ENCODE assay signal across 37 mouse cellular contexts in the genomic region with DNA sequence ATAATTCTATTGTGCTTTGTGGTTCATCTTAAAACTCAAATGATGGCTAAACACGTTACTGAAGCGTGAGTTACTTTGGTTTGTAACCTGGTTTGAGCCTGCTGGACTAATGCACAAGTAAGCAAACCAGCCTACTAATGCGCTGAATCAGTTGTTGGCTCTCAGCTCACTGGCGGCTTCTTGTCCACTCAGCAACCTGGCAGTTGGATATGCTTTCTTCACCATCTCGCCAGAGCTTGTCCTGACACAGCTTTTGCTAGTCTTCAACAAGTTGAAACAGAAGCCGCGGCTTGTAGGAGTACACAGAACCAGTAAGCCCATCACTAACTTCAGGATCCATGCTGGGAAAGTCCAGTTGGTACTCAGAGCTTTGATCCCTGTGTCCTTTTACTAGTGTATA. TPM values are rescaled to one million over a fixed set of nuclear protein-coding genes. Genes with fewer than 3 reads are reported as not detected.
DNase-seq lines count a peak whose midpoint lies in the region; ATAC-seq lines count a peak whose summit lies in the region.
"Had no signal": no experiment of that assay in that cellular context is flagged by ENCODE, and none has a peak within 500 bp of the region (broad histone marks: within the 10 kb centered on the region; RNA-seq: fewer than 3 reads in every experiment).

No protein-coding gene starts in this region.

- H3K27ac ChIP-seq in kidney, embryonic 16.5 days (ENCODE audit: low read length) = no peak overlapping the region
- H3K27ac ChIP-seq: embryonic facial prominence, embryonic 13.5 days; heart, embryonic 13.5 days; hindbrain, embryonic 14.5 days; layer of hippocampus, adult 2 months; left cerebral cortex, adult 2 months; limb, embryonic 12.5 days; liver, embryonic 15.5 days had no signal

- H3K27me3 ChIP-seq in kidney, embryonic 16.5 days (ENCODE audit: insufficient read depth, low read length) = no peaks in the 10 kb centered on the region
- H3K27me3 ChIP-seq: embryonic facial prominence, embryonic 13.5 days; heart, embryonic 13.5 days; limb, embryonic 12.5 days; liver, embryonic 15.5 days; Patski had no signal

- no peak overlapping the region for H3K9ac ChIP-seq in kidney, embryonic 16.5 days (replicated peaks; ENCODE audit: low read length)
- H3K9ac ChIP-seq: embryonic facial prominence, embryonic 13.5 days; heart, embryonic 13.5 days; hindbrain, embryonic 14.5 days; limb, embryonic 12.5 days; liver, embryonic 15.5 days; lung, embryonic 14.5 days had no signal

- no peaks in the 10 kb centered on the region for H3K36me3 ChIP-seq in kidney, embryonic 16.5 days (ENCODE audit: insufficient read depth, low read length)
- H3K36me3 ChIP-seq: embryonic facial prominence, embryonic 13.5 days; heart, embryonic 13.5 days; limb, embryonic 12.5 days; liver, embryonic 15.5 days had no signal

- DNase-seq in gastrocnemius, adult 8-10 months (ENCODE audit: low spot score in 2 of 2) = peak; percentile 22 to 59
- DNase-seq in gastrocnemius, postnatal 4 days (ENCODE audit: low spot score in 2 of 2) = no peak
- peak; percentile 64 for DNase-seq in kidney, adult 9 months
- DNase-seq in fat pad, adult 2 months (ENCODE audit: extremely low read depth, low read depth, low spot score) = peak; percentile 83
- DNase-seq in gonadal fat pad, adult 2 months (ENCODE audit: low read depth) = peak; percentile 93
- DNase-seq in adrenal gland, adult 18-20 months (ENCODE audit: low spot score in 2 of 2) = no peak
- no peak for DNase-seq in heart, adult 9 months (ENCODE audit: low spot score in 2 of 2)
- DNase-seq: adrenal gland, postnatal 25 days; cerebellum, adult 11-12 months; cerebellum, postnatal 10 days; heart, adult 18-20 months; heart, postnatal 10 days; lung, embryonic 14.5 days; lung, postnatal 14 days; right cerebral cortex, adult 18-20 months; right cerebral cortex, postnatal 4 days; thymus, adult 2 months; thymus, postnatal 4 days had no signal

- no peak overlapping the region for H3K4me2 ChIP-seq in kidney, embryonic 16.5 days (replicated peaks; ENCODE audit: low read depth, low read length)
- H3K4me2 ChIP-seq: embryonic facial prominence, embryonic 13.5 days; heart, embryonic 13.5 days; hindbrain, embryonic 14.5 days; limb, embryonic 12.5 days; liver, embryonic 15.5 days; lung, embryonic 14.5 days; midbrain, embryonic 11.5 days had no signal

- no peak overlapping the region for H3K4me3 ChIP-seq in kidney, embryonic 16.5 days (ENCODE audit: low read length)
- H3K4me3 ChIP-seq: embryonic facial prominence, embryonic 13.5 days; heart, embryonic 13.5 days; layer of hippocampus, adult 2 months; left cerebral cortex, adult 2 months; limb, embryonic 12.5 days; liver, embryonic 15.5 days had no signal

- H3K4me1 ChIP-seq in kidney, embryonic 16.5 days (ENCODE audit: insufficient read depth, low read length) = peaks cover 21% of the 10 kb centered on the region

- ATAC-seq in kidney, embryonic 16.5 days (ENCODE audit: low FRiP score, low TSS enrichment) = no peak
- ATAC-seq: forebrain, embryonic 16.5 days; midbrain, embryonic 16.5 days; Patski had no signal

- no peaks in the 10 kb centered on the region for H3K9me3 ChIP-seq in kidney, embryonic 16.5 days (ENCODE audit: low read length)
- H3K9me3 ChIP-seq: embryonic facial prominence, embryonic 13.5 days; heart, embryonic 13.5 days; limb, embryonic 12.5 days; liver, embryonic 15.5 days had no signal

- WGBS in kidney, embryonic 16.5 days = 91% methylated on average over 7 of the region's 7 CpGs

RNA-seq across cellular contexts. Expression of a gene that starts 2.5 kb away (rescaled TPM):
- total RNA-seq in gastrocnemius, adult 8-10 months (2022) = 10 to 100 TPM; 40.5 to 53.0 (median 48.0) TPM
- 10 to 100 TPM; 48.3 to 52.7 TPM for total RNA-seq in gastrocnemius, postnatal 4 days (2021)
- 37.7 and 40.9 TPM in 2 replicates for polyA plus RNA-seq in kidney, embryonic 16.5 days (2015; fragmentation: Nextera tagmentation; extraction: Ambion mirVana)
- 4.1 and 4.5 TPM in 2 replicates for polyA plus RNA-seq in gonadal fat pad, adult 2 months (2012; rRNA removed)
- total RNA-seq in adrenal gland, adult 18-20 months (2021) = 10 to 100 TPM; 54.1 to 59.7 TPM

RNA-seq across cellular contexts. Expression of a gene that starts 3.7 kb away (rescaled TPM):
- total RNA-seq in gastrocnemius, adult 8-10 months (2022) = 1,000 to 10,000 TPM in 2 of 4 experiments, 100 to 1,000 TPM in 2; 957 to 1,091 (median 1,034) TPM
- 100 to 1,000 TPM; 570 to 574 TPM for total RNA-seq in gastrocnemius, postnatal 4 days (2021)
- polyA plus RNA-seq in kidney, embryonic 16.5 days (2015; fragmentation: Nextera tagmentation; extraction: Ambion mirVana) = 672 and 707 TPM in 2 replicates
- 75.2 and 75.9 TPM in 2 replicates for polyA plus RNA-seq in gonadal fat pad, adult 2 months (2012; rRNA removed)
- total RNA-seq in adrenal gland, adult 18-20 months (2021) = 100 to 1,000 TPM; 725 to 859 TPM

RNA-seq across cellular contexts. Expression of a gene that starts 15.9 kb away (rescaled TPM):
- total RNA-seq in gastrocnemius, adult 8-10 months (2022) = under 1 TPM in 1 of 4 experiments, not detected in 3; 0.85 TPM
- 1 to 10 TPM in 1 of 2 experiments, under 1 TPM in 1; 0.44 to 1.0 TPM for total RNA-seq in gastrocnemius, postnatal 4 days (2021)
- polyA plus RNA-seq in kidney, embryonic 16.5 days (2015; fragmentation: Nextera tagmentation; extraction: Ambion mirVana) = 7.3 and 10.5 TPM in 2 replicates
- polyA plus RNA-seq in gonadal fat pad, adult 2 months (2012; rRNA removed) = 0.96 and 2.9 TPM in 2 replicates
- 100 to 1,000 TPM; 605 to 839 TPM for total RNA-seq in adrenal gland, adult 18-20 months (2021)
- total RNA-seq: common myeloid progenitor, adult 5-6 weeks; hematopoietic stem cell, adult 5-6 weeks; layer of hippocampus, adult 2 months; layer of hippocampus, postnatal 14 days; left cerebral cortex, adult 2 months; left cerebral cortex, postnatal 25 days; liver, adult 2 months; megakaryocyte progenitor cell, adult 5-6 weeks; neutrophil, adult 5-6 weeks had no signal
- polyA plus RNA-seq: liver, adult 2 months had no signal

Comparison
In these comparisons a context has a peak if more than half of its experiments do, and no peak if none do; other contexts are left out.
1. DNase-seq: peak in gastrocnemius, adult 8-10 months (2 of 2), kidney, adult 9 months (single experiment), fat pad, adult 2 months (single experiment) and gonadal fat pad, adult 2 months (single experiment); none in gastrocnemius, postnatal 4 days (0 of 2), adrenal gland, adult 18-20 months (0 of 2) and heart, adult 9 months (0 of 2).
2. RNA of a gene that starts 15.9 kb away (total RNA-seq): 605 to 839 TPM in adrenal gland, adult 18-20 months; 0.44 to 1.0 TPM in gastrocnemius, postnatal 4 days and 0.85 TPM in gastrocnemius, adult 8-10 months; every median in the first group is over 100 times any median in the second.